ENCODE assay signal across 8 mouse cellular contexts in the genomic region with DNA sequence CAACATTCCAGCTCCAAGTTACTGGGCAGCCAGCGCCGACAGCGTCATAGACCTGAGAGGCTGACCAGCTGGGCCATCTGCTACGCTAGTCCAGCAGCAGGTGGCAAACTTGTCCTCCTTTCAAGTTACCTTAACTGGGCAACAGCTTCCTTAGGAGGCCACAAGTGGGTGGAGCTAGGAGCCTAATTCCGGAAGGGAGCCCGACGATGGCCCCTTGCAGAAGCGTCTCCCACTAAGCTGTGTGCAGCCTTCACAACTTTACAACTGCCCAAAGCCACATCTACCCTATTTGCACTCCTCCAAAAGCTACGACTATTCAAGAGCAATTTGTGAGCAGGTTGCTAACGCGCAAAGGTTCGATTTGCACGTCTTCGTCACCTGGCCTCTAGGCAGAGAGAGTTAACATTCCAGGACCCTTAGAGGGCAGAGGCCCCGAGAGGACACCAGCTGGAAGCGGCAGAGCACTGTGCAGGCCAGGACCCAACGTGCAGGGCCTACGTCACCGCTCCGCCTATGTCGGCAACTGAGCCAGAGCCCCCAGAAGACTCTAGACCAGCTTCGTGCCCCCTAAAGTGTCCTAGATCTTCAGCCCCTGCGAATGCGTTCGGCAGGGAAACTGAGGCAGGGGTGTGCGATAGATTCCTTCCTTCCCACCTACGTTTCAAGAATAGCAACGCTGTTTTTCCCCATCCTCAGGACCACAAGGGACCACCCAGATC. TPM values are rescaled to one million over a fixed set of nuclear protein-coding genes. Genes with fewer than 3 reads are reported as not detected.
DNase-seq lines count a peak whose midpoint lies in the region; ATAC-seq lines count a peak whose summit lies in the region.

No protein-coding gene starts in this region.

- peak; percentile 64 for ATAC-seq in erythroid progenitor cell, adult 5-6 weeks (replicated peaks; ENCODE audit: low FRiP score, poor library complexity, severe bottlenecking)
- ATAC-seq in limb, embryonic 11.5 days (ENCODE audit: insufficient number of reproducible peaks, low FRiP score, low TSS enrichment, low read depth), result peak; percentile 58
- ATAC-seq in midbrain, embryonic 11.5 days (ENCODE audit: low FRiP score), result peak; percentile 49

- H3K4me1 ChIP-seq in brown adipose tissue, adult 24 weeks (ENCODE audit: control insufficient read depth, insufficient read depth, insufficient read length, low read length), result peaks cover 8% of the 10 kb centered on the region; the same call in 1 of the 2 replicates
- peaks cover 11% of the 10 kb centered on the region for H3K4me1 ChIP-seq in limb, embryonic 11.5 days (ENCODE audit: control insufficient read depth, insufficient read depth, low read length)
- peaks cover 8% of the 10 kb centered on the region; the same call in 1 of the 2 replicates for H3K4me1 ChIP-seq in midbrain, embryonic 11.5 days (ENCODE audit: control insufficient read depth, insufficient read depth, low read length)

- peak overlapping the region; percentile 83 for H3K27ac ChIP-seq in brown adipose tissue, adult 24 weeks (replicated peaks; ENCODE audit: low read depth, low read length)
- peak overlapping the region; percentile 100 for H3K27ac ChIP-seq in limb, embryonic 11.5 days (replicated peaks; ENCODE audit: low read depth, low read length)
- peak overlapping the region; percentile 100 for H3K27ac ChIP-seq in midbrain, embryonic 11.5 days (ENCODE audit: low read depth, low read length)

- no peaks in the 10 kb centered on the region for H3K27me3 ChIP-seq in limb, embryonic 11.5 days (ENCODE audit: control insufficient read depth, insufficient read depth, low read length)
- no peaks in the 10 kb centered on the region for H3K27me3 ChIP-seq in midbrain, embryonic 11.5 days (ENCODE audit: control insufficient read depth, insufficient read depth, low read length)

- peak overlapping the region; percentile 100 for H3K9ac ChIP-seq in limb, embryonic 11.5 days (ENCODE audit: low read length)
- H3K9ac ChIP-seq in midbrain, embryonic 11.5 days (ENCODE audit: low read length), result peak overlapping the region; percentile 100

- H3K9me3 ChIP-seq in limb, embryonic 11.5 days (ENCODE audit: control insufficient read depth, low read length), result no peaks in the 10 kb centered on the region
- no peaks in the 10 kb centered on the region for H3K9me3 ChIP-seq in midbrain, embryonic 11.5 days (ENCODE audit: control insufficient read depth, low read length)

- peak; percentile 54 for DNase-seq in left cerebral cortex, adult 11 months (ENCODE audit: low spot score)
- DNase-seq in left cerebral cortex, postnatal 14 days (ENCODE audit: low spot score in 2 of 2), result no peak
- peak; percentile 57 to 64 for DNase-seq in heart, postnatal 36 days
- peak; percentile 63 for DNase-seq in limb, embryonic 11.5 days (ENCODE audit: low spot score)
- peak; percentile 94 for DNase-seq in midbrain, embryonic 11.5 days (ENCODE audit: low spot score, missing footprints)
- DNase-seq in spleen, postnatal 4 days (ENCODE audit: low spot score in 2 of 2), result peak; percentile 67 to 81

- 2% methylated on average over 28 of the region's 28 CpGs for WGBS in limb, embryonic 11.5 days
- WGBS in midbrain, embryonic 11.5 days, result 3% methylated on average over 28 of the region's 28 CpGs

- H3K36me3 ChIP-seq in limb, embryonic 11.5 days (ENCODE audit: control insufficient read depth, insufficient read depth, low read length), result peaks cover 2% of the 10 kb centered on the region; the same call in 1 of the 2 replicates
- no peaks in the 10 kb centered on the region for H3K36me3 ChIP-seq in midbrain, embryonic 11.5 days (ENCODE audit: control insufficient read depth, insufficient read depth, low read length)

- intact Hi-C loops in left cerebral cortex, postnatal 14 days (cut with DNase I), result loop anchor here (5.0 kb wide), 1 partner anchor 46 kb away; the partner anchor contains the start of genes Ctsa and Neurl2
- intact Hi-C loops in heart, postnatal 36 days (cut with DNase I), result loop anchor here (1.0 to 5.0 kb wide), 2 partner anchors 33 to 46 kb away; partner anchors contain the start of genes Ctsa, Neurl2 and Zfp335

- H3K4me2 ChIP-seq in limb, embryonic 11.5 days (ENCODE audit: low read depth, severe bottlenecking), result peak overlapping the region; percentile 85
- H3K4me2 ChIP-seq in midbrain, embryonic 11.5 days, result peak overlapping the region; percentile 95

- peak overlapping the region; percentile 91 for H3K4me3 ChIP-seq in brown adipose tissue, adult 24 weeks (ENCODE audit: insufficient read depth, low read depth, low read length)
- peak overlapping the region; percentile 91 for H3K4me3 ChIP-seq in limb, embryonic 11.5 days (ENCODE audit: low read depth, low read length)
- peak overlapping the region; percentile 96 for H3K4me3 ChIP-seq in midbrain, embryonic 11.5 days (ENCODE audit: low read depth, low read length)

RNA-seq across cellular contexts. Expression of gene Pcif1, which starts 0.4 kb away (rescaled TPM):
- 10 to 100 TPM; 38.7 to 41.4 TPM for total RNA-seq in left cerebral cortex, postnatal 14 days (2021)
- 21.6 and 25.6 TPM in 2 replicates for polyA plus RNA-seq in brown adipose tissue, adult 24 weeks (2012; ENCODE audit: insufficient read depth, insufficient read length, missing spikeins)
- 57.7 and 71.3 TPM in 2 replicates for total RNA-seq in erythroid progenitor cell, adult 5-6 weeks (2015; ENCODE audit: low replicate concordance)
- total RNA-seq in erythroid progenitor cell, adult 5-6 weeks (2017; ENCODE audit: low replicate concordance), result 36.3 and 42.7 TPM in 2 replicates
- 10 to 100 TPM; 34.1 to 34.5 TPM for total RNA-seq in heart, postnatal 36 days (2021)
- polyA plus RNA-seq in limb, embryonic 11.5 days (2014; fragmentation: Nextera tagmentation; extraction: Ambion mirVana), result 71.5 and 76.6 TPM in 2 replicates
- 62.0 and 65.7 TPM in 2 replicates for polyA plus RNA-seq in midbrain, embryonic 11.5 days (2014; fragmentation: Nextera tagmentation; extraction: Ambion mirVana)

RNA-seq across cellular contexts. Expression of gene Pltp, which starts 21.2 kb away (rescaled TPM):
- 10 to 100 TPM; 86.5 to 92.3 TPM for total RNA-seq in left cerebral cortex, postnatal 14 days (2021)
- 59.0 and 82.5 TPM in 2 replicates for polyA plus RNA-seq in brown adipose tissue, adult 24 weeks (2012; ENCODE audit: insufficient read depth, insufficient read length, missing spikeins)
- 1.3 and 5.0 TPM in 2 replicates for total RNA-seq in erythroid progenitor cell, adult 5-6 weeks (2015; ENCODE audit: low replicate concordance)
- 0.23 TPM in 1 of 2 replicates, not detected in the other for total RNA-seq in erythroid progenitor cell, adult 5-6 weeks (2017; ENCODE audit: low replicate concordance)
- total RNA-seq in heart, postnatal 36 days (2021), result 10 to 100 TPM; 40.3 to 46.3 TPM
- 22.9 and 25.1 TPM in 2 replicates for polyA plus RNA-seq in limb, embryonic 11.5 days (2014; fragmentation: Nextera tagmentation; extraction: Ambion mirVana)
- polyA plus RNA-seq in midbrain, embryonic 11.5 days (2014; fragmentation: Nextera tagmentation; extraction: Ambion mirVana), result 91.8 and 97.3 TPM in 2 replicates

RNA-seq across cellular contexts. Expression of gene Zfp335, which starts 32.9 kb away (rescaled TPM):
- total RNA-seq in left cerebral cortex, postnatal 14 days (2021), result 10 to 100 TPM; 24.1 to 25.4 TPM
- polyA plus RNA-seq in brown adipose tissue, adult 24 weeks (2012; ENCODE audit: insufficient read depth, insufficient read length, missing spikeins), result 6.2 and 6.9 TPM in 2 replicates
- 25.2 and 25.6 TPM in 2 replicates for total RNA-seq in erythroid progenitor cell, adult 5-6 weeks (2015; ENCODE audit: low replicate concordance)
- 14.9 and 16.3 TPM in 2 replicates for total RNA-seq in erythroid progenitor cell, adult 5-6 weeks (2017; ENCODE audit: low replicate concordance)
- 10 to 100 TPM in 1 of 2 experiments, 1 to 10 TPM in 1; 8.5 to 10.0 TPM for total RNA-seq in heart, postnatal 36 days (2021)
- 12.1 and 16.3 TPM in 2 replicates for polyA plus RNA-seq in limb, embryonic 11.5 days (2014; fragmentation: Nextera tagmentation; extraction: Ambion mirVana)
- 8.2 and 8.8 TPM in 2 replicates for polyA plus RNA-seq in midbrain, embryonic 11.5 days (2014; fragmentation: Nextera tagmentation; extraction: Ambion mirVana)

RNA-seq across cellular contexts. Expression of gene Neurl2, which starts 45.4 kb away (rescaled TPM):
- total RNA-seq in left cerebral cortex, postnatal 14 days (2021), result 1 to 10 TPM; 3.6 to 4.5 TPM
- 1.1 and 4.1 TPM in 2 replicates for polyA plus RNA-seq in brown adipose tissue, adult 24 weeks (2012; ENCODE audit: insufficient read depth, insufficient read length, missing spikeins)
- not detected in 2 replicates for total RNA-seq in erythroid progenitor cell, adult 5-6 weeks (2015; ENCODE audit: low replicate concordance)
- total RNA-seq in erythroid progenitor cell, adult 5-6 weeks (2017; ENCODE audit: low replicate concordance), result 1.2 TPM in 1 of 2 replicates, not detected in the other
- 10 to 100 TPM; 46.2 to 51.4 TPM for total RNA-seq in heart, postnatal 36 days (2021)
- polyA plus RNA-seq in limb, embryonic 11.5 days (2014; fragmentation: Nextera tagmentation; extraction: Ambion mirVana), result 5.9 and 6.1 TPM in 2 replicates
- 3.8 and 4.5 TPM in 2 replicates for polyA plus RNA-seq in midbrain, embryonic 11.5 days (2014; fragmentation: Nextera tagmentation; extraction: Ambion mirVana)

RNA-seq across cellular contexts. Expression of gene Ctsa, which starts 46.0 kb away (rescaled TPM):
- total RNA-seq in left cerebral cortex, postnatal 14 days (2021), result 10 to 100 TPM; 88.4 to 91.6 TPM
- 44.9 and 55.0 TPM in 2 replicates for polyA plus RNA-seq in brown adipose tissue, adult 24 weeks (2012; ENCODE audit: insufficient read depth, insufficient read length, missing spikeins)
- 34.0 and 35.3 TPM in 2 replicates for total RNA-seq in erythroid progenitor cell, adult 5-6 weeks (2015; ENCODE audit: low replicate concordance)
- 38.9 and 43.0 TPM in 2 replicates for total RNA-seq in erythroid progenitor cell, adult 5-6 weeks (2017; ENCODE audit: low replicate concordance)
- 100 to 1,000 TPM; 103 to 106 TPM for total RNA-seq in heart, postnatal 36 days (2021)
- 95.8 and 104 TPM in 2 replicates for polyA plus RNA-seq in limb, embryonic 11.5 days (2014; fragmentation: Nextera tagmentation; extraction: Ambion mirVana)
- 84.8 and 89.7 TPM in 2 replicates for polyA plus RNA-seq in midbrain, embryonic 11.5 days (2014; fragmentation: Nextera tagmentation; extraction: Ambion mirVana)

Comparison
In these comparisons a context has a peak if more than half of its experiments do, and no peak if none do; other contexts are left out.
1. DNase-seq: peak in left cerebral cortex, adult 11 months (single experiment), heart, postnatal 36 days (2 of 2), limb, embryonic 11.5 days (single experiment), midbrain, embryonic 11.5 days (single experiment) and spleen, postnatal 4 days (2 of 2); none in left cerebral cortex, postnatal 14 days (0 of 2).
2. RNA of gene Pltp, which starts 21.2 kb away (total RNA-seq): 86.5 to 92.3 TPM in left cerebral cortex, postnatal 14 days and 40.3 to 46.3 TPM in heart, postnatal 36 days; 0.23 to 5.0 TPM in erythroid progenitor cell, adult 5-6 weeks; every median in the first group is over 4 times any median in the second.
3. Peak in every context shown above with its lines, with median percentiles within 50 percentile points of each other: H3K27ac ChIP-seq, H3K4me3 ChIP-seq and ATAC-seq.